Mouse (Mus musculus) myocyte (in vitro differentiated cells): ENCODE data around the gene Arnt2.

Experiments
- CEBPB ChIP-seq: IDR thresholded peaks from 2 replicates; pipeline ENCODE4 v1.6.1; 2011; ENCODE audit warnings: mild to moderate bottlenecking, moderate library complexity; ENCODE audit not compliant: poor library complexity, insufficient read depth, severe bottlenecking
- E2F4 ChIP-seq: IDR thresholded peaks from one replicate; pipeline ENCODE4 v1.6.1; 2011; ENCODE audit warnings: mild to moderate bottlenecking, control low read depth, moderate library complexity; ENCODE audit not compliant: insufficient read depth
- MAX ChIP-seq: IDR thresholded peaks from one replicate; pipeline ENCODE4 v1.6.1; 2011; ENCODE audit warnings: low read depth, mild to moderate bottlenecking, control low read depth
- POLR2A ChIP-seq: IDR thresholded peaks from one replicate; pipeline ENCODE4 v1.6.1; 2011; ENCODE audit warnings: low read depth, mild to moderate bottlenecking, control low read depth, moderate library complexity; ENCODE audit not compliant: insufficient read length
- POLR2AphosphoS2 ChIP-seq: IDR thresholded peaks from one replicate; pipeline ENCODE4 v1.6.1; 2011; ENCODE audit warnings: low read depth, control low read depth; ENCODE audit not compliant: insufficient read length
- REST ChIP-seq: IDR thresholded peaks from one replicate; pipeline ENCODE4 v1.6.1; 2011; ENCODE audit warnings: mild to moderate bottlenecking, control low read depth, moderate library complexity; ENCODE audit not compliant: insufficient read depth, insufficient read length
- SRF ChIP-seq: IDR thresholded peaks from one replicate; pipeline ENCODE4 v1.6.1; 2011; ENCODE audit warnings: low read depth; ENCODE audit not compliant: control insufficient read depth, insufficient read length
- TCF12 ChIP-seq: IDR thresholded peaks from one replicate; pipeline ENCODE4 v1.6.1; 2011; ENCODE audit warnings: mild to moderate bottlenecking, control low read depth; ENCODE audit not compliant: poor library complexity, insufficient read depth, severe bottlenecking
- USF1 ChIP-seq: IDR thresholded peaks from one replicate; pipeline ENCODE4 v1.6.1; 2011; ENCODE audit warnings: low read depth, mild to moderate bottlenecking, control low read depth, moderate library complexity

GRCm38 (mm10) chr7:84321542-84321941 lies 88.4 kb downstream of the Arnt2 start:
- no peak for TF ChIP-seq CEBPB
- TF ChIP-seq POLR2A, result no peak
- TF ChIP-seq MAX, result no peak
- TF ChIP-seq USF1, result no peak
- no peak for TF ChIP-seq REST
- no peak for TF ChIP-seq POLR2AphosphoS2
- no peak for TF ChIP-seq TCF12
- TF ChIP-seq E2F4, result no peak
- no peak for TF ChIP-seq SRF
